Mouse (Mus musculus): ENCODE data around the gene Kdm4b. TPM values are rescaled to one million over a fixed set of nuclear protein-coding genes. Genes with fewer than 3 reads are reported as not detected.

Gene Kdm4b
- polyA plus RNA-seq, 1 experiment from 2014 or later, result 66.7 TPM

- Histone ChIP-seq H3K36me3 (peaks cover 90% of the 10 kb centered on the region), H3K9me3 (no peaks in the 10 kb centered on the region), H3K27ac (peak overlapping the region; percentile 44), H3K4me1 (replicated peaks) (peaks cover 15% of the 10 kb centered on the region), H3K4me3 (peak overlapping the region; percentile 33), H3K27me3 (peaks cover 3% of the 10 kb centered on the region; the same call in 1 of the 2 replicates), H3K9ac (peak overlapping the region; percentile 67), H3K4me2 (peak overlapping the region; percentile 53)
- ATAC-seq (ENCODE audit: low FRiP score), result peak; percentile 64
- under 1% methylated on average over 46 of the region's 47 CpGs for WGBS
These were observed 99.7 kb downstream of the Kdm4b start for GRCm38 (mm10) chr17:56425584-56425914.

- Histone ChIP-seq H3K4me2 (peak overlapping the region; percentile 53), H3K27me3 (peaks cover 3% of the 10 kb centered on the region; the same call in 1 of the 2 replicates), H3K9ac (peak overlapping the region; percentile 67), H3K4me3 (peak overlapping the region; percentile 33; the same call in 1 of the 2 replicates), H3K4me1 (replicated peaks) (peaks cover 15% of the 10 kb centered on the region), H3K27ac (peak overlapping the region; percentile 27; the same call in 1 of the 2 replicates), H3K36me3 (peaks cover 88% of the 10 kb centered on the region), H3K9me3 (no peaks in the 10 kb centered on the region)
- 36% methylated on average over 3 of the region's 3 CpGs for WGBS
- ATAC-seq (ENCODE audit: low FRiP score), result no peak
These were observed 100.1 kb downstream of the Kdm4b start for GRCm38 (mm10) chr17:56425941-56426340.

- H3K4me1 ChIP-seq (replicated peaks), result peaks cover 15% of the 10 kb centered on the region
These were observed 102.0 kb downstream of the Kdm4b start for GRCm38 (mm10) chr17:56427857-56428256.

GRCm38 (mm10) chr17:56431582-56431981 is 105.7 kb downstream of the Kdm4b start:
- H3K9me3 ChIP-seq, result no peaks in the 10 kb centered on the region
- no peak overlapping the region for H3K27ac ChIP-seq
- ATAC-seq (ENCODE audit: low FRiP score), result no peak
- H3K36me3 ChIP-seq, result peaks cover 91% of the 10 kb centered on the region
- peaks cover 3% of the 10 kb centered on the region; the same call in 1 of the 2 replicates for H3K27me3 ChIP-seq
- no peaks in the 10 kb centered on the region; the same call in 1 of the 2 replicates for H3K4me1 ChIP-seq (replicated peaks)
- WGBS, result 89% methylated on average over 3 of the region's 3 CpGs
- no peak overlapping the region for H3K4me3 ChIP-seq
- H3K4me2 ChIP-seq, result no peak overlapping the region
- H3K9ac ChIP-seq, result no peak overlapping the region

More at GRCm38 (mm10) chr17:56427857-56428256, 102.0 kb downstream of the Kdm4b start:
- no peaks in the 10 kb centered on the region for H3K9me3 ChIP-seq
- H3K4me3 ChIP-seq, result no peak overlapping the region
- H3K36me3 ChIP-seq, result peaks cover 90% of the 10 kb centered on the region
- 78% methylated on average over 27 of the region's 28 CpGs for WGBS
- ATAC-seq (ENCODE audit: low FRiP score), result no peak
- H3K9ac ChIP-seq, result no peak overlapping the region
- H3K27ac ChIP-seq, result no peak overlapping the region
- peaks cover 3% of the 10 kb centered on the region; the same call in 1 of the 2 replicates for H3K27me3 ChIP-seq
- H3K4me2 ChIP-seq, result no peak overlapping the region

GRCm38 (mm10) chr17:56439731-56440460 is 114.0 kb downstream of the Kdm4b start:
- peak overlapping the region; percentile 81 for H3K27ac ChIP-seq
- peak overlapping the region; percentile 13; the same call in 1 of the 2 replicates for H3K4me2 ChIP-seq
- no peaks in the 10 kb centered on the region for H3K9me3 ChIP-seq
- ATAC-seq (ENCODE audit: low FRiP score), result peak; percentile 29; the same call in 1 of the 2 replicates
- WGBS, result 29% methylated on average over 15 of the region's 15 CpGs
- H3K9ac ChIP-seq, result peak overlapping the region; percentile 55; the same call in 1 of the 2 replicates
- H3K27me3 ChIP-seq, result no peaks in the 10 kb centered on the region
- peaks cover 40% of the 10 kb centered on the region for H3K4me1 ChIP-seq (replicated peaks)
- peaks cover 80% of the 10 kb centered on the region for H3K36me3 ChIP-seq
- H3K4me3 ChIP-seq, result no peak overlapping the region

- Histone ChIP-seq H3K27ac (peak overlapping the region; percentile 55; the same call in 1 of the 2 replicates), H3K4me3 (no peak overlapping the region), H3K36me3 (peaks cover 70% of the 10 kb centered on the region), H3K9me3 (no peaks in the 10 kb centered on the region), H3K4me1 (replicated peaks) (peaks cover 62% of the 10 kb centered on the region), H3K4me2 (no peak overlapping the region), H3K9ac (0 out of 2 replicates have a peak overlapping the region, but pooled peaks have one; percentile 3), H3K27me3 (no peaks in the 10 kb centered on the region)
- 81% methylated on average over 6 of the region's 6 CpGs for WGBS
- no peak for ATAC-seq (ENCODE audit: low FRiP score)
These were observed 116.5 kb downstream of the Kdm4b start for GRCm38 (mm10) chr17:56442316-56442715.

GRCm38 (mm10) chr17:56443341-56443795 is 117.5 kb downstream of the Kdm4b start:
- peaks cover 71% of the 10 kb centered on the region for H3K36me3 ChIP-seq
- no peak overlapping the region for H3K4me2 ChIP-seq
- peak overlapping the region; percentile 29; the same call in 1 of the 2 replicates for H3K9ac ChIP-seq
- WGBS, result 89% methylated on average over 5 of the region's 5 CpGs
- no peak overlapping the region for H3K4me3 ChIP-seq
- no peak overlapping the region; the same call in 1 of the 2 replicates for H3K27ac ChIP-seq
- H3K27me3 ChIP-seq, result no peaks in the 10 kb centered on the region
- peaks cover 62% of the 10 kb centered on the region for H3K4me1 ChIP-seq (replicated peaks)
- no peak for ATAC-seq (ENCODE audit: low FRiP score)
- H3K9me3 ChIP-seq, result no peaks in the 10 kb centered on the region

GRCm38 (mm10) chr17:56444771-56445170 is 118.9 kb downstream of the Kdm4b start:
- Histone ChIP-seq H3K27ac (peak overlapping the region; percentile 3; the same call in 1 of the 2 replicates), H3K9ac (no peak overlapping the region), H3K9me3 (no peaks in the 10 kb centered on the region), H3K27me3 (no peaks in the 10 kb centered on the region), H3K4me2 (no peak overlapping the region), H3K4me1 (replicated peaks) (peaks cover 56% of the 10 kb centered on the region), H3K36me3 (peaks cover 79% of the 10 kb centered on the region), H3K4me3 (no peak overlapping the region)
- WGBS, result 93% methylated on average over 3 of the region's 3 CpGs
- ATAC-seq (ENCODE audit: low FRiP score), result no peak

GRCm38 (mm10) chr17:56445397-56445796 is 119.5 kb downstream of the Kdm4b start:
- H3K9me3 ChIP-seq, result no peaks in the 10 kb centered on the region
- 0 out of 2 replicates have a peak overlapping the region, but pooled peaks have one; percentile 49 for H3K27ac ChIP-seq
- no peaks in the 10 kb centered on the region for H3K27me3 ChIP-seq
- 39% methylated on average over 14 of the region's 14 CpGs for WGBS
- H3K4me3 ChIP-seq, result no peak overlapping the region
- no peak overlapping the region for H3K4me2 ChIP-seq
- 0 out of 2 replicates have a peak, but pooled peaks have one; percentile 9 for ATAC-seq (ENCODE audit: low FRiP score)
- no peak overlapping the region for H3K9ac ChIP-seq
- peaks cover 83% of the 10 kb centered on the region for H3K36me3 ChIP-seq
- H3K4me1 ChIP-seq (replicated peaks), result peaks cover 50% of the 10 kb centered on the region

GRCm38 (mm10) chr17:56447716-56448115 is 121.9 kb downstream of the Kdm4b start:
- WGBS, result 89% methylated on average over 2 of the region's 2 CpGs
- Histone ChIP-seq H3K4me2 (no peak overlapping the region), H3K9me3 (no peaks in the 10 kb centered on the region), H3K27me3 (no peaks in the 10 kb centered on the region), H3K27ac (peak overlapping the region; percentile 23; the same call in 1 of the 2 replicates), H3K4me3 (no peak overlapping the region), H3K9ac (peak overlapping the region; percentile 46; the same call in 1 of the 2 replicates), H3K4me1 (replicated peaks) (peaks cover 29% of the 10 kb centered on the region), H3K36me3 (peaks cover 88% of the 10 kb centered on the region)
- no peak for ATAC-seq (ENCODE audit: low FRiP score)

All from hindbrain, embryonic 13.5 days (tissue).